In genomic region chr11:50224671-50225530, GRCm38 (mm10) we compare ENCODE assay signal across 8 mouse cellular contexts. TPM values are rescaled to one million over a fixed set of nuclear protein-coding genes. Genes with fewer than 3 reads are reported as not detected.
DNase-seq lines count a peak whose midpoint lies in the region.

No protein-coding gene starts in this region.

- H3K36me3 ChIP-seq in hindbrain, embryonic 10.5 days: no peaks in the 10 kb centered on the region

- WGBS in hindbrain, embryonic 10.5 days: under 1% methylated on average over 70 of the region's 70 CpGs

- no peaks in the 10 kb centered on the region for H3K9me3 ChIP-seq in hindbrain, embryonic 10.5 days

- H3K27me3 ChIP-seq in hindbrain, embryonic 10.5 days (ENCODE audit: insufficient read depth, poor library complexity, severe bottlenecking): peaks cover 37% of the 10 kb centered on the region

- H3K27ac ChIP-seq in hindbrain, embryonic 10.5 days: peak overlapping the region; percentile 96

- DNase-seq in NIH3T3 (ENCODE audit: low read depth): peak; percentile 92
- DNase-seq in cerebellum, adult 8-10 months: peak; percentile 89
- DNase-seq in forelimb bud, embryonic 11.5 days (ENCODE audit: low read depth, low spot score): peak; percentile 56
- DNase-seq in hindbrain, embryonic 10.5 days (ENCODE audit: low spot score): peak; percentile 82
- DNase-seq in layer of hippocampus, postnatal 25 days (ENCODE audit: extremely low spot score in 1 of 2, low spot score in 1 of 2): peak; percentile 73 to 84
- peak; percentile 88 for DNase-seq in lung, postnatal 25 days (ENCODE audit: low spot score)
- peak; percentile 87 for DNase-seq in retina, postnatal 1 day
- peak; percentile 85 to 87 for DNase-seq in urinary bladder, adult 18-20 months (ENCODE audit: low spot score in 2 of 2)

- H3K4me1 ChIP-seq in hindbrain, embryonic 10.5 days (replicated peaks): peaks cover 66% of the 10 kb centered on the region

- peak overlapping the region; percentile 91 for H3K4me3 ChIP-seq in hindbrain, embryonic 10.5 days

RNA-seq across cellular contexts. Expression of gene Ltc4s, which starts 13.5 kb away (rescaled TPM):
- polyA plus RNA-seq in hindbrain, embryonic 10.5 days (2016; fragmentation: Nextera tagmentation; extraction: Ambion mirVana): 1.4 and 1.8 TPM in 2 replicates
- total RNA-seq in layer of hippocampus, postnatal 25 days (2021): 10 to 100 TPM in 1 of 2 experiments, 1 to 10 TPM in 1; 8.8 to 11.2 TPM

RNA-seq across cellular contexts. Expression of gene Mgat4b, which starts 14.2 kb away (rescaled TPM):
- polyA plus RNA-seq in hindbrain, embryonic 10.5 days (2016; fragmentation: Nextera tagmentation; extraction: Ambion mirVana): 21.5 and 29.9 TPM in 2 replicates
- 100 to 1,000 TPM; 108 to 113 TPM for total RNA-seq in layer of hippocampus, postnatal 25 days (2021)

RNA-seq across cellular contexts. Expression of gene Sqstm1, which starts 14.3 kb away (rescaled TPM):
- polyA plus RNA-seq in hindbrain, embryonic 10.5 days (2016; fragmentation: Nextera tagmentation; extraction: Ambion mirVana): 147 and 210 TPM in 2 replicates
- 100 to 1,000 TPM; 421 to 453 TPM for total RNA-seq in layer of hippocampus, postnatal 25 days (2021)

RNA-seq across cellular contexts. Expression of gene Mrnip, which starts 50.7 kb away (rescaled TPM):
- polyA plus RNA-seq in hindbrain, embryonic 10.5 days (2016; fragmentation: Nextera tagmentation; extraction: Ambion mirVana): 23.1 and 26.1 TPM in 2 replicates
- 10 to 100 TPM; 15.1 to 16.2 TPM for total RNA-seq in layer of hippocampus, postnatal 25 days (2021)

Comparison
In these comparisons a context has a peak if more than half of its experiments do, and no peak if none do; other contexts are left out.
1. Peak in every context shown above with its lines: DNase-seq, H3K4me3 ChIP-seq and H3K27ac ChIP-seq.